Mouse (Mus musculus) bone marrow, adult 2 months (tissue): Measurements from ENCODE around the gene Cfap300.

Source experiments
- CTCF ChIP-seq: fragments of 200-500 bp; IDR thresholded peaks from 2 replicates; pipeline ENCODE4 v1.5.1; 2011; ENCODE audit warnings: low read length, control low read depth; ENCODE audit not compliant: control insufficient read depth, insufficient read depth
- POLR2A ChIP-seq: fragments of 200-500 bp; IDR thresholded peaks from 2 replicates; pipeline ENCODE4 v1.6.1; 2011; ENCODE audit warnings: low read depth, mild to moderate bottlenecking, control low read depth, low read length, borderline replicate concordance; ENCODE audit not compliant: control insufficient read depth

DNA sequence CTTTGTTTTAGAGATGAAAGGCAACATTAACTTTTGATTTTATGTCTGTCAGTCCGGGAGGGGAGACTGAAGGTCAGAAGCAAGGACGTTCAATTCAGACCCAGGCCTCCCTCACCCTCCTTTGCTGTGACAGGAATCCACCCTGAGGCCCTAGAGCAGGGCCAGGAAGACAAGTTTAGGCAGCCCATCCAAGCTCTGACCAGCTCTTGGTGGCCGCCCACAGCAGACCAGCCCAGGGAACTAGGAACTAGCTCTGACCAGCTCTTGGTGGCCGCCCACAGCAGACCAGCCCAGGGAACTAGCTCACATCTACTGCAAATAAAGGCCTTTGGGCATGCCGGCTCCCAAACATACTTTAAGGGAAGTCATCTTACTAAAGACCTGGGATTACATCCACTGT lies 65.0 kb downstream of the Cfap300 start:
- TF ChIP-seq POLR2A (no peak), CTCF (no peak)
